Mouse (Mus musculus) heart, postnatal 4 days (tissue): ENCODE results near the gene As3mt. TPM values are rescaled to one million over a fixed set of nuclear protein-coding genes. Genes with fewer than 3 reads are reported as not detected.

ENCODE experiments used
- DNase-seq: peaks from one replicate; pipeline ENCODE4 v3.0.0; 2021
- total RNA-seq, 2 experiments: library from RNA; stranded (reverse); gene quantifications; 2 replicates each; pipeline ENCODE4 v1.2.3; 2021

The As3mt gene
- total RNA-seq, 2 experiments from 2014 or later: 57.5 to 59.1 TPM

DNA sequence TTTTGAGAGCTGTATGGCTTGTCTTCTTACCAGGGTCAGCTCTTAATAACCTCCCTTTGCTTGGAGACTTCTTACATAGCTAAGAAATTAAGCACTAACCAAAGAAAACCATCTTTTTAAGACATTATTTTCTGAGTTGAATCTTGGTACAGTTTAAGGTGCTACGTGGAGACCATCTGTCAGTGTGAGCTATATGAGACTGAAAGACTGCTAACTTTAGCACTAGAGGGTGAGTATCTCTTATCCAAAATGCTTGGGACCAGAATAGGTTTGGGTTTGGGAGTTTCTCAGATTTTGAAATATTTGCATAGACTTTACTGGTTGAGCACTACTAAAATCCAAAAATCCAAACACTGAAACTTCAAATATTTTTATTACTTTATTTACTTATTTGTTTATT, 82.5 kb downstream of the As3mt start:
- no peak for DNase-seq

Other genes with a start within 250 kb of the As3mt start
- gene Trim8, start 205.8 kb upstream of the As3mt start, total RNA-seq: 10 to 100 TPM; 50.1 to 53.8 TPM
- 10 to 100 TPM; 29.6 to 31.1 TPM for gene Arl3, start 134.3 kb upstream of the As3mt start, total RNA-seq
- gene Sfxn2, start 134.1 kb upstream of the As3mt start, total RNA-seq: 1 to 10 TPM; 4.6 to 6.4 TPM
- gene Wbp1l, start 108.4 kb upstream of the As3mt start, total RNA-seq: 10 to 100 TPM; 60.5 to 61.2 TPM
- gene Cyp17a1, start 34.3 kb upstream of the As3mt start, total RNA-seq: under 1 TPM in 1 of 2 experiments, not detected in 1; 0.23 TPM
- gene Borcs7, start 17.6 kb upstream of the As3mt start, total RNA-seq: 10 to 100 TPM; 11.7 to 12.8 TPM
- gene Cnnm2, start 54.1 kb downstream of the As3mt start, total RNA-seq: 1 to 10 TPM; 7.1 to 7.4 TPM